Mouse (Mus musculus): ENCODE results near the gene Pank2. TPM values are rescaled to one million over a fixed set of nuclear protein-coding genes. Genes with fewer than 3 reads are reported as not detected.

Gene Pank2
- total and polyA plus RNA-seq, 3 experiments: 34.9 to 275 (median 71.8) TPM

GRCm38 (mm10) chr2:131323675-131324074, 61.4 kb downstream of the Pank2 start:
- peak; percentile 61 for DNase-seq (ENCODE audit: low read depth, low spot score)
- no peak overlapping the region; the same call in 1 of the 2 replicates for H3K27ac ChIP-seq (ENCODE audit: control insufficient read depth, low read depth, low read length)
- H3K36me3 ChIP-seq (ENCODE audit: control insufficient read depth in 1 of 2, insufficient read depth in 2 of 2, low read length in 2 of 2): peaks cover 0 to 21% of the 10 kb centered on the region in 2 experiments; a peak in 2 of 4 replicates
- no peaks in the 10 kb centered on the region for H3K9me3 ChIP-seq (replicated peaks; ENCODE audit: insufficient read depth, low read length)
- H3K4me1 ChIP-seq (ENCODE audit: control insufficient read depth in 1 of 2, insufficient read depth in 2 of 2, low read length in 2 of 2): peaks cover 10 to 19% of the 10 kb centered on the region in 2 experiments
- no peak overlapping the region for H3K4me3 ChIP-seq (ENCODE audit: control insufficient read depth in 1 of 2, insufficient read depth in 1 of 2, low read depth in 2 of 2, low read length in 2 of 2)
- H3K79me2 ChIP-seq (ENCODE audit: control insufficient read depth, insufficient read depth, low read length, poor library complexity): no peaks in the 10 kb centered on the region
- TF ChIP-seq ZNF384 (IDR thresholded peaks at IDR 0.05; ENCODE audit: low read depth, low read length): no peak
- peak; percentile 68; the same call in 1 of the 2 replicates for TF ChIP-seq MYC (IDR thresholded peaks at IDR 0.05; ENCODE audit: low read depth, low read length)
- peak; percentile 84 to 90 for TF ChIP-seq EP300 (IDR thresholded peaks at IDR 0.05; ENCODE audit: low read depth in 1 of 2, low read length in 2 of 2)
- TF ChIP-seq CHD1 (IDR thresholded peaks at IDR 0.05; ENCODE audit: low read depth, low read length): no peak
- peak; percentile 85 for TF ChIP-seq TCF12 (IDR thresholded peaks at IDR 0.05; ENCODE audit: low read depth, low read length)
- TF ChIP-seq BHLHE40 (IDR thresholded peaks at IDR 0.05; ENCODE audit: borderline replicate concordance, low read depth, low read length): 0 out of 2 replicates have a peak, but pooled peaks have one; percentile 24
- peak; percentile 75 for TF ChIP-seq ETS1 (IDR thresholded peaks at IDR 0.05; ENCODE audit: low read depth, low read length)
- TF ChIP-seq ZMIZ1 (IDR thresholded peaks at IDR 0.05; ENCODE audit: low read depth, low read length): no peak
- TF ChIP-seq TAL1 (IDR thresholded peaks at IDR 0.05; ENCODE audit: low read length): peak; percentile 37
- no peak for TF ChIP-seq POLR2A (IDR thresholded peaks at IDR 0.05; ENCODE audit: control insufficient read depth in 1 of 2, insufficient read depth in 1 of 2, low read depth in 1 of 2, low read length in 2 of 2, poor library complexity in 1 of 2)
- peak; percentile 90 for TF ChIP-seq GATA1 (IDR thresholded peaks at IDR 0.05; ENCODE audit: low read depth, low read length)
- peak; percentile 94 for TF ChIP-seq RCOR1 (IDR thresholded peaks at IDR 0.05; ENCODE audit: low read depth, low read length)
- TF ChIP-seq MAFK (IDR thresholded peaks at IDR 0.05; ENCODE audit: borderline replicate concordance, low read depth, low read length): peak; percentile 74; the same call in 1 of the 2 replicates
- H3K9ac ChIP-seq (ENCODE audit: control insufficient read depth, low read depth, low read length, poor library complexity, severe bottlenecking): no peak overlapping the region
- no peaks in the 10 kb centered on the region for H3K27me3 ChIP-seq (ENCODE audit: control insufficient read depth in 1 of 2, insufficient read depth in 2 of 2, low read length in 2 of 2)

- TF ChIP-seq MAZ (IDR thresholded peaks at IDR 0.05; ENCODE audit: low read depth, low read length): no peak
- TF ChIP-seq ZC3H11A (IDR thresholded peaks at IDR 0.05; ENCODE audit: low read depth, low read length): no peak
- 0 out of 2 replicates have a peak, but pooled peaks have one; percentile 23 for TF ChIP-seq GATA1 (IDR thresholded peaks at IDR 0.05; ENCODE audit: low read depth, low read length)
- H3K9me3 ChIP-seq (replicated peaks; ENCODE audit: insufficient read depth, low read length): no peaks in the 10 kb centered on the region
- H3K27me3 ChIP-seq (ENCODE audit: control insufficient read depth in 1 of 2, insufficient read depth in 2 of 2, low read length in 2 of 2): no peaks in the 10 kb centered on the region
- peaks cover 0 to 14% of the 10 kb centered on the region in 2 experiments; a peak in 2 of 4 replicates for H3K36me3 ChIP-seq (ENCODE audit: control insufficient read depth in 1 of 2, insufficient read depth in 2 of 2, low read length in 2 of 2)
- H3K9ac ChIP-seq (ENCODE audit: control insufficient read depth, low read depth, low read length, poor library complexity, severe bottlenecking): no peak overlapping the region
- peak; percentile 28 for DNase-seq (ENCODE audit: low read depth, low spot score)
- H3K4me3 ChIP-seq (ENCODE audit: control insufficient read depth in 1 of 2, insufficient read depth in 1 of 2, low read depth in 2 of 2, low read length in 2 of 2): no peak overlapping the region
- H3K4me1 ChIP-seq (ENCODE audit: control insufficient read depth in 1 of 2, insufficient read depth in 2 of 2, low read length in 2 of 2): peaks cover 8 to 15% of the 10 kb centered on the region in 2 experiments
- H3K27ac ChIP-seq (ENCODE audit: control insufficient read depth, low read depth, low read length): no peak overlapping the region
- H3K79me2 ChIP-seq (ENCODE audit: control insufficient read depth, insufficient read depth, low read length, poor library complexity): no peaks in the 10 kb centered on the region
These were observed 63.7 kb downstream of the Pank2 start for GRCm38 (mm10) chr2:131326044-131326443.
